Mouse (Mus musculus) urinary bladder, postnatal 25 days (tissue): ENCODE measurements around the gene Nsl1.

Experiments used
- DNase-seq: peaks from one replicate; pipeline ENCODE4 v3.0.0; 2022; ENCODE audit warnings: low spot score

Gene Nsl1

DNA sequence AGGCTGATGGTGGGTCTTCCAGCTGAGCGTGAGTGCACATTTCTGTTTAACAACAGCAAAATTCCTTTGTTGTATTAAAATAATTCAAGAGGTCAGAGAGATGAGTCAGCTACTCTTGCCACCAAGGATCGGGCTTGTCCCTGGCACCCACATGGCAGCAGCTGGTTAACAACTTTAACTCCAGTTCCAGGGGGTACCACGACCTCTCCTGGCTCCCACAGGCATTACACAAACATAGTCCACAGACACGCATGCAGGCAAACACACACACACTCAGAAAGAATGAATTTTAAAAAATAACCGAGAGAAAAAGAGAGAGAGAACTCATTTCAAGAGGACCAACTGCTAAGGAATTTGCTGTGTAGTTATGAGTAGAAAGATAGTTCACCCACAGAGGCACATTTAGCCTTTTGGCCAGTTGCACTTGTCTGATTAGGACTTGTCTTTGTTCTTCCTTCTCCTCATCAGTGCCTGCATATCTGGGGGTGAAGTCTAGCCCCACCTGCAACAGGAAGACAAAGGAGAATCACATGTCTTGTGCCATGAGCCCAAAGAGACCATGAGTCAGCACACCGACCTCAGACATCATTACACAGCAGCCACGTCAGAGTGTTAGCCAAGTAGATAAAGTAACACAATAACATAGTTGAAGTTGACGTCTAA is 7.8 kb upstream of the Nsl1 start:
- DNase-seq: no peak

GRCm38 (mm10) chr1:191055533-191055873 is 7.3 kb upstream of the Nsl1 start:
- DNase-seq: no peak

- DNase-seq: no peak
These were observed 5.4 kb upstream of the Nsl1 start for GRCm38 (mm10) chr1:191057461-191057860.

DNA sequence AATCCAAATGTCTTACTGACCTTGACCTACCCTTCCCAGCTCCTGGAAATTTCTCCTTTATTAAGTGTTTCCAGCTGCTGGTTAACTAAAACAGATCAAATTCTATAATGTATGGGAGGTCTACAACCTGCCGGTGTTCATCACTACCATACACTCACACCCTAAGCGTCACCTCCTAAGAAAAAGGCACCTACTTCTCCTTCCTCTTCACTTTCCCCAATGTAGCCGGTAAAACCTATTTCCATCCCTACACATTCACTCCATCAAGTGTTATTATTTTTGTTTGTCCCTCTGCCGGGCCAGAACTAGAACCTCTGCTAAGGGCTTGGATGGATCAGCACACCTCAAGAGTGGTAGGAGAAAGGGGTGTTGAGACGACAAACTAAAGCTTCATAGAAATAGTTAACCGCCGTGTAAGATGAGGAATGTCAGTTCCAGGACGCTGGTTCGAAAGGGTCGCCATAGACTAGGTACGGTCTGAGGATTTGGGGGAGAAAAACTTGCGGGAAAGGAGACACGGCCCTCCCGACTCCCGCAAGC is 501 bp upstream of the Nsl1 start:
- DNase-seq: no peak

GRCm38 (mm10) chr1:191063700-191064099 is 888 bp downstream of the Nsl1 start:
- DNase-seq: no peak

DNA sequence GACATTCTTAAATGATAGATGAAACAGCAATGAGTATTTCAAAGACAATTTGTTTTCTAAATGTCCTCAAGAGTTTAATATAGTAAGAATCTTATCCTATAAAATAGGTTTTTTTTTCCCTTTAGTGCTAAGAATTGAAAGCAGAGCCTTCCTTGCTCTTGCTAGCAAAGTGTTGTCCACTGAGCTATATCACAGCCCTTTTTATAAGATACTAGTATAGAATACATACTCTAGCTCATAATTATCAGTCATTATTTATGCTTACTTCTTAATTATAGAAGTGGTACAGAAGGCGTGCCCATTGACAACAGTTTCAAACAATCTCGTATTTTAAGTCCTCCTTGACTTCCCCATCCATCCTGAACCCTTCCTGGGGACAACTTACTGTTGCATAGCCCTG is 1.7 kb downstream of the Nsl1 start:
- DNase-seq: no peak

DNA sequence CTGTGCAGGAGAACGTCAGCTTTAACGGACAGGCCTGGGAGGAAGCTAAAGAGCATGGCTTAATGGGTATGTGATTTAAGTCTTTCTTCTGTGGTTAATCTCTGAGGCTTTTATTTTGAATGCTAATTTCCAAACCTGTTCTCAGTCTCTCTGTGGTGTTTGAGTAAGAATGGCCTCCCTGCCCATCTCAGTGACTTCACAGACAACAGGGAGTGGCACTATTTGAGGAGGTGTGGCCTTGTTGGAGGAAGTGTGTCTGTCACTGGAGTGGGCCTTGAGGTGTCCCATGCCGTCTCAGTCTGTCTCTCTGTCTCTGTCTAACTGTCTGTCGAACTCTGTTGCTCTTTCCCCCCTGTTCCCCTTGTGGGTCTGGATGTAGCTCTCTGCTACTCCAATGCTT is 2.4 kb downstream of the Nsl1 start:
- DNase-seq: no peak

GRCm38 (mm10) chr1:191068377-191068776 is 5.6 kb downstream of the Nsl1 start:
- no peak for DNase-seq

DNA sequence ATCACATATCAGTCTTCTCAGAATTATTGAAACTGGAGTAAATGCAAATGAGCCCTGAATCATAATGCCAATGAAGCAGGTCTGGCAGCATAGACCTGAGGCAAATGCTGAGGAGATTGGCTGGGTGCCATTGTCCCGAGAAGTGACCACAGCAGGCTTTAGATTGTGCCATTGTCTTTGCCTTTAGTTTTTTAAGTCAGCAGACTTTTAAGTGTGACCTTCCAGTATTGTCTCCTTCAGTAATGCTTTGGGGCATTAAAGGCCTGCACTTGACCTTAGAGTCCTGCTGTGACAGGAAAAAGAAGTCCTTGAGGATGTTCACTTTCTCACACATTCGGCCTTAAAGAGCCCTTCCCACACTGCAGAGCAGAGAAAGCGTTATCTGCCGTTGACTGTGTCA is 7.4 kb downstream of the Nsl1 start:
- no peak for DNase-seq

GRCm38 (mm10) chr1:191071613-191072012 is 8.8 kb downstream of the Nsl1 start:
- DNase-seq: no peak

- DNase-seq: no peak
These were observed 9.6 kb downstream of the Nsl1 start for GRCm38 (mm10) chr1:191072329-191072913.

GRCm38 (mm10) chr1:191073001-191073400 is 10.2 kb downstream of the Nsl1 start:
- no peak for DNase-seq

- DNase-seq: no peak
These were observed 10.7 kb downstream of the Nsl1 start for GRCm38 (mm10) chr1:191073486-191073885.

DNA sequence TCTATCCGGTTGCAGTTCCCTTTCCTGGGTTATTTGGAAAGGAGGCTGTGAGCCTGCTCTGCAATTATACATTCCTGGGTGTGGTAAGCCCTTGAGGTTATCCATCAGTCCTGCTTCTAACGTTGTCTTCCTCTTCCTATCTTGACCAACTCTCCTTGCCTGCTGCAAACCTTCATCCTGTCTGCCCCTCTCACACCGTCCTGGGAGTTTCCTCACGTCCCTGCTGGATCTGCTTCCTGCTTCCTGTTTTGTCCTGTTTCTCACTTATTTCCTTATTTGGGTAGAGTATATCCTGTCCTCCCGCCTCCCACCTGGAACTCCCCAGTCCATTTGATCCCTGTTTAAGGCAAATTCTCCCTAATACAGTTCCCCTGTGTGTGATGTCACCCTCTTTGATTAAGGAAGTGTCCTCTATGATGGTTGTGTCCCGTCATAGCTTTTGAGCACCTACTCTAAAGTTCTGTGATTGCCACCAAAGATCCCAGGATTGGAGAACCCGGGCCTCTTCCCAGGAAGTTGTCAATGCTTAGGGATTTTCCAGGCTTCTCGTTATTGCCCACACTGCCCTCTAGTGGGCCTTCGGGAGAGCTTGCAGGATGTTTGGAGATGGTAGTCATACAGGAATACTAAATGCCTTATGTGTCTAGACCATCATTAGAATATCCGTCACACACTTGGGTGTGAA is 12.5 kb downstream of the Nsl1 start:
- DNase-seq: peak; percentile 39

GRCm38 (mm10) chr1:191083230-191083629 is 20.4 kb downstream of the Nsl1 start:
- DNase-seq: no peak

DNA sequence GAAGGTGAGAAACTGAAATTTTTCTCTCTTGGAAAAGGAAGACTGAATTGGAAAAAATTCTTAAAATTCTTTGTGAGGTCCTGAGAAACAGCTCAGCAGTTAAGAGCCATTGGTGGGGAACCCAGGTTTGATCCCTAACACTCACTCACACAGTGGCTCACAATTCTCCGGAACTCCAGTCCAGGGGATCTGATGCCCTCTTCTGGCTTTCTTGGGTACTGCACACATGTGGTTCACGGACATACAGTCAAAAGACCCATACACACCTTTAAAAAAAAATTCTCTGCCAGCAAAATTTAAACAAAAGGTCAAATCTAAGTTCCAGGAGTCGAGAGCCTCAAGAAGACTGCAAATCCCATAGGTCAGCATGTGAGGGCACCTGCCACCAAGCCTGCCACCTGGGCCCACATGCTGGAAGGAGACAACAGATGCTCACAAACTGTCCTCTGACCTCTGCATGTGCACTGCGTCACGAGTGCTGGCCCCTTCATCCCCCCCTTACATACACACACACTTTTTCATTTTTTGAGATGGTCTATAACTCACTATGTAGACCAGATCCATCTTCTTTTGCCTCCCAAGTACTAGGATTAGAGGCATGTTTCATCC is 22.2 kb downstream of the Nsl1 start:
- DNase-seq: peak; percentile 36

DNA sequence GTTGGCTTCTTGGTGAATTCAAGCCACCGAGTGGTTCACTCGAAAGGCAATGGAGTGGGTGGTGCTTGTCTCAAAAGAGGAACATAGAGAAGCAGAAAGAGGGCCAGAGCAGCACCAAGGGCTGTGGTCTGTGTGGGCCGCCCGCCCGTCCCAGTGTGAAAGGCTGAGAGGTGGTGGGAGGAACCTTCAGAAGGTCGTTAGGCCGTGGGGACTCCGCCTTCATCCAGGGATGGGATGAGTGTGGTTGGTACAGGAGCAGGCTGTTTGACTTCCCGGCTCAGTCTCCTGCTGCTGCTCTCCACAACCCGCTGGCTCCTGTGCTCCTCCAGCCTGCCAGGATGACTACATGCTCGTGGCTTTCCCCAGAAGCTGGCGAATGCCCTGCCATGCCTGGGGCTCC is 22.8 kb downstream of the Nsl1 start:
- no peak for DNase-seq

GRCm38 (mm10) chr1:191086304-191086878 is 23.6 kb downstream of the Nsl1 start:
- DNase-seq: no peak

- no peak for DNase-seq
These were observed 24.1 kb downstream of the Nsl1 start for GRCm38 (mm10) chr1:191086960-191087359.

GRCm38 (mm10) chr1:191087955-191088354 is 25.1 kb downstream of the Nsl1 start:
- DNase-seq: no peak

DNA sequence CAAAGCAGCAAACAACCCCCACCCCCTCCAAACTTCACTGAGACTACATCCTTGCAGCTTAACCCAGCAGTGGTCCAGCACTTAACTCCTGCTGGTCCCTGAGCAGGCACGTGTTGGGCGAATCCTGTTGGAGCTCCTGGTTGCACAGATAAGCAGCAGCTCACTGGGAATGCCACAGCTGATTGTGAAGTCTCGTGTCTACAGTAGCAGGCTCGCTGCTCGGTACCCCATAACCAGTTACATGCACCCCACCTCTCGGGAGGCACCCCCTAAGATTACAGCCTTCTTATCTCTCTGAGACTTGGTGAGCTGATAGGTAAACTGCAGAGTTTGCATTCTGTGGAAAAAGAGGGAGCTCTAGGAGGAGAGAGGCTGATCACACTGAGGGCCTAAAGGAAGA is 26.5 kb downstream of the Nsl1 start:
- DNase-seq: no peak

- DNase-seq: no peak
These were observed 29.2 kb downstream of the Nsl1 start for GRCm38 (mm10) chr1:191092050-191092449.

GRCm38 (mm10) chr1:191093578-191093977 is 30.8 kb downstream of the Nsl1 start:
- no peak for DNase-seq
